Mouse (Mus musculus): Measurements from ENCODE around the gene Prss12. TPM values are rescaled to one million over a fixed set of nuclear protein-coding genes. Genes with fewer than 3 reads are reported as not detected.

Gene Prss12
- total RNA-seq, 2 experiments from 2014 or later = 1.4 to 1.8 TPM

- no peak for DNase-seq
These were observed 84.4 kb downstream of the Prss12 start for GRCm38 (mm10) chr3:123531124-123531523.

DNA sequence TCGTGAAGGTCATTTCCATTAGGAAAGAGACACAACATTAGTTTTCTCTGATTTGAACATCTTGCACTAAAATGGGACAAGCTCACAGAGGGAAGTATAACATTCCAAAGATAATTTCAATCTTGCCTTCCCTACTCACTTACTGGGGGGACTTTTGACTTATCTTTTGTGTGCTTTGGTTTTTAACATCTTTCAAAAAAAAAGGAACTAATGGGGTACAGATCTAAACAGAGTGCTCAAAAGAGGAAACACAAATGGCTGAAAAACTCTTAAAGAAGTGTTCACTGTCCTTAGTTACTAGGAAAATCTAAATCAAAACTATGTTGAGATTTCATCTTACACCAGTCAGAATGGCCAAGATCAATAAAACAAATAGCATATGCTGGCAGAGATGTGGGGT, 90.6 kb downstream of the Prss12 start:
- no peak for DNase-seq

DNA sequence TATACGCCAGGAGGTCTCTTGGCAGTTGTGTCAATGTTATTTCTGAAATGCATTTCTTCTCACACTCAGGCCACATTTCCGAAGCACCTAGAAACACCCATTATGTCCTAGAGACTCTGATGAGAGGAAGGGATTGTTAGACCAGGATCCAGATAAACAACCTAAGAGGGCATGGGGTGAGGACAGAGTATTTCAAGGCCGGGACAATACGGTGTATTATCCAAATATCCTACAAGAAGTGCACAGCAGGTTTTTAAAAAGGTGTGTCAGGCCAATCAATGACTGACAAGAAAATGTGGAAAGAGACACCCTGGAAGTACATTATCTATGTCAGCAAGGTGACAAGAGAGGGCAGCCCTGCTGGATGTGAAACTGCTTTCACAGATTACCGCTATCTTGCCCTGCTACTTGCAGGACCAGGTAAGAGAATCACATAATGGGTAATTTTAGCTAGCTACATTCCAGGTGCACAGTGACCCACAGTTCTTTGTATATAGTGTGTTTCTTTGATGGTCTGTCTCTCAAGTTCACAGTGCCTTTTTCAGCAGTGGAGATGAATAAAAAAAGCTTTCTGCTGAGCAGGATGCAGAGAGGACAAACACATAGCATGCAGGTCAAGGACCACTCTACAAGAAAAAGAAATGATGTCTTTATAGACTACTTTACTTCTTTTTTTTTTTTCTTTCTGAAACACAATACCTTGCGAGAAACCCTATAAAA, 97.0 kb downstream of the Prss12 start:
- DNase-seq = no peak

GRCm38 (mm10) chr3:123550487-123550886, 103.8 kb downstream of the Prss12 start:
- DNase-seq = no peak

- DNase-seq = no peak
These were observed 107.2 kb downstream of the Prss12 start for GRCm38 (mm10) chr3:123553872-123554271.

- DNase-seq = no peak
These were observed 108.6 kb downstream of the Prss12 start for GRCm38 (mm10) chr3:123555254-123555865.

Other genes with a start within 250 kb of the Prss12 start
- gene Synpo2, start 210.8 kb upstream of the Prss12 start, total RNA-seq (2021) = 10 to 100 TPM in 1 of 2 experiments, 1 to 10 TPM in 1; 6.3 to 11.5 TPM
- gene Sec24d, start 179.5 kb upstream of the Prss12 start, total RNA-seq (2021) = 100 to 1,000 TPM in 1 of 2 experiments, 10 to 100 TPM in 1; 86.7 to 183 TPM
- gene Mettl14, start 60.8 kb upstream of the Prss12 start, total RNA-seq (2021) = 10 to 100 TPM; 14.8 to 15.8 TPM
- under 1 TPM; 0.16 to 0.17 TPM for gene Ndst3, start 243.9 kb downstream of the Prss12 start, total RNA-seq (2021)

Data from adrenal gland, postnatal 36 days (tissue).